Mouse (Mus musculus): ENCODE results near the gene Car5b. TPM values are rescaled to one million over a fixed set of nuclear protein-coding genes. Genes with fewer than 3 reads are reported as not detected.

Gene Car5b
- total and polyA plus RNA-seq, 3 experiments, result 0.23 to 0.33 TPM; not detected in 1

GRCm38 (mm10) chrX:163996754-163997153 is 31.0 kb downstream of the Car5b start:
- ATAC-seq (ENCODE audit: extremely low read depth, insufficient number of reproducible peaks, low FRiP score, poor library complexity, severe bottlenecking), result no peak
- H3K27me3 ChIP-seq (ENCODE audit: insufficient read depth, low read length), result no peaks in the 10 kb centered on the region; the same call in 1 of the 2 replicates
- TF ChIP-seq TAL1 (conservative IDR thresholded peaks at IDR 0.05; ENCODE audit: low read depth, low read length) (no peak), GATA1 (IDR thresholded peaks at IDR 0.05; ENCODE audit: borderline replicate concordance, low read length) (no peak)

GRCm38 (mm10) chrX:163987718-163988374 is 40.0 kb downstream of the Car5b start:
- no peaks in the 10 kb centered on the region for H3K9me3 ChIP-seq (replicated peaks)
- no peaks in the 10 kb centered on the region for H3K27me3 ChIP-seq (ENCODE audit: insufficient read depth, low read length)
- TF ChIP-seq GATA2 (IDR thresholded peaks at IDR 0.05; ENCODE audit: borderline replicate concordance, low read depth, low read length), result no peak
- TF ChIP-seq CTCF (IDR thresholded peaks at IDR 0.05; ENCODE audit: low read depth, low read length), result no peak
- TF ChIP-seq GATA1 (IDR thresholded peaks at IDR 0.05; ENCODE audit: borderline replicate concordance, low read length), result no peak
- TF ChIP-seq TAL1 (conservative IDR thresholded peaks at IDR 0.05; ENCODE audit: low read depth, low read length), result no peak
- H3K4me3 ChIP-seq (ENCODE audit: low read depth, low read length), result no peak overlapping the region
- no peaks in the 10 kb centered on the region for H3K36me3 ChIP-seq (replicated peaks)
- DNase-seq (ENCODE audit: low spot score) (no peak), ATAC-seq (ENCODE audit: extremely low read depth, insufficient number of reproducible peaks, low FRiP score, poor library complexity, severe bottlenecking) (no peak)
- H3K4me1 ChIP-seq (ENCODE audit: insufficient read depth, low read depth, low read length), result no peaks in the 10 kb centered on the region

More at GRCm38 (mm10) chrX:163996754-163997153, 31.0 kb downstream of the Car5b start:
- H3K4me3 ChIP-seq (ENCODE audit: low read depth, low read length), result no peak overlapping the region
- H3K9me3 ChIP-seq (replicated peaks), result no peaks in the 10 kb centered on the region
- H3K4me1 ChIP-seq (ENCODE audit: insufficient read depth, low read depth, low read length), result no peaks in the 10 kb centered on the region
- DNase-seq (ENCODE audit: low spot score), result no peak
- H3K36me3 ChIP-seq (replicated peaks), result no peaks in the 10 kb centered on the region

DNA sequence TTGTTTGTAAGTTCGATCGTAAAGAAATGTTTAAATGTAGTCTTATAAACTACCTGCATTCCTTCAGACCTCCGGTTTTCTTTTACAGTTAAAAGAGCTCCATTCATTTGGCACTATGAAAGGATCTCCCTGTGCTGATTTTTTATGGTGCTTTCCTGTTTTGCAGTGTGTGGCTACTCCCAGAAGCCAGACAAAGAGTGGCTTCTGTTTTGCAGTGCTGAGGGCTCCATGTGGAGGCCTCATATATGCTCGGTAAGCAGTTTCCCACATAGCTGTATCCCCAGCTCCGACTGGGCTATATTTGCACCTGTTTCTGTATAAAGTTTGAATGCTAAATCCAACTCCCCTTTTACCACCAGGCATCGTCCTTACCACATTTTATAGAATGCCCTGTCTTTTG is 45.7 kb downstream of the Car5b start:
- ATAC-seq (ENCODE audit: extremely low read depth, insufficient number of reproducible peaks, low FRiP score, poor library complexity, severe bottlenecking), result no peak
- TF ChIP-seq TAL1 (conservative IDR thresholded peaks at IDR 0.05; ENCODE audit: low read depth, low read length), result no peak
- no peak for TF ChIP-seq CTCF (IDR thresholded peaks at IDR 0.05; ENCODE audit: low read depth, low read length)
- TF ChIP-seq GATA1 (IDR thresholded peaks at IDR 0.05; ENCODE audit: borderline replicate concordance, low read length), result no peak
- no peak for TF ChIP-seq GATA2 (IDR thresholded peaks at IDR 0.05; ENCODE audit: borderline replicate concordance, low read depth, low read length)
- no peak for TF ChIP-seq POLR2AphosphoS5 (IDR thresholded peaks at IDR 0.05; ENCODE audit: insufficient replicate concordance, low read depth, low read length)
- H3K4me3 ChIP-seq (ENCODE audit: low read depth, low read length), result no peak overlapping the region

DNA sequence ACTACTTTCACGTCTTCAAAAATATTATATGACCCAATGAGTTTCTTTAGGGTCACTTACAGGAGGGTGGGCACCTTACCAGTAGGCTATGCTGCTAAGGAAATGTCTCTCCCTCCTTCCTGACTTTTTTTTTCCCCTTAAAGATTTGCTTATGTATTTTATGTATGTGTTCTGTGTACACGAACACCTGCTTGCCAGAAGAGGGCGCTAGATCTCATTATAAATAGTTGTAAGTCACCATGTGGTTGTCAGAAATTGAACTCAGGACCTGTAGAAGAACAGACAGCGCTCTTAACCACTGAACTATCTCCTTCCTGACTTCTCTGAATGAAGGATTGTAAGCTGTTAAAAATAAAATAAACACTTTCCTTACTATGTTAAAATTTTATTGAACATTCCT is 46.3 kb downstream of the Car5b start:
- no peaks in the 10 kb centered on the region for H3K27me3 ChIP-seq (ENCODE audit: insufficient read depth, low read length)
- no peaks in the 10 kb centered on the region for H3K4me1 ChIP-seq (ENCODE audit: insufficient read depth, low read depth, low read length)
- no peaks in the 10 kb centered on the region for H3K9me3 ChIP-seq (replicated peaks)
- ATAC-seq (ENCODE audit: extremely low read depth, insufficient number of reproducible peaks, low FRiP score, poor library complexity, severe bottlenecking), result no peak
- no peaks in the 10 kb centered on the region for H3K36me3 ChIP-seq (replicated peaks)
- TF ChIP-seq POLR2AphosphoS5 (IDR thresholded peaks at IDR 0.05; ENCODE audit: insufficient replicate concordance, low read depth, low read length), result no peak
- no peak for TF ChIP-seq GATA1 (IDR thresholded peaks at IDR 0.05; ENCODE audit: borderline replicate concordance, low read length)
- TF ChIP-seq GATA2 (IDR thresholded peaks at IDR 0.05; ENCODE audit: borderline replicate concordance, low read depth, low read length), result no peak
- TF ChIP-seq CTCF (IDR thresholded peaks at IDR 0.05; ENCODE audit: low read depth, low read length), result no peak
- TF ChIP-seq TAL1 (conservative IDR thresholded peaks at IDR 0.05; ENCODE audit: low read depth, low read length), result no peak
- DNase-seq (ENCODE audit: low spot score), result no peak
- H3K4me3 ChIP-seq (ENCODE audit: low read depth, low read length), result no peak overlapping the region

More for the DNA sequence above, 45.7 kb downstream of the Car5b start:
- DNase-seq (ENCODE audit: low spot score), result no peak
- Histone ChIP-seq H3K27me3 (ENCODE audit: insufficient read depth, low read length) (no peaks in the 10 kb centered on the region), H3K9me3 (replicated peaks) (no peaks in the 10 kb centered on the region), H3K36me3 (replicated peaks) (no peaks in the 10 kb centered on the region), H3K4me1 (ENCODE audit: insufficient read depth, low read depth, low read length) (no peaks in the 10 kb centered on the region)

DNA sequence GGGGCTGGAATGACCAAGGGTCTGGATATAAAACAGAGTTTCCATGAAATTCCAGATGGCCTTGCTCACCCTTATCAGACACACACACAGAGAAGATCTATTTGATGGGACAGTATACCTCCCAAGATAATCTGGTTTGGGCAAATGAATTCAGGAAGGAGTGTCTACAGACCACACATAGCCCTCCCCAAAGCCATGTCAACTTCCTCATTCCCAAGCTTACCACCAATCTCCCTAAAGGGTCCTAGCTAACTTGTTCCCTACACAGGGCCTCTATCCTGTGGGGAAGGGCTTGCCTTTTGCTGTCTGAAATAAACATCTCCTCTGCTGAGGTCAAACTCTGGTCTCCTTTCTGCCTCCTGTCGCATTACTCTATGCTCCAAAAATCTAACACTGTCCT is 46.7 kb downstream of the Car5b start:
- Histone ChIP-seq H3K36me3 (replicated peaks) (no peaks in the 10 kb centered on the region), H3K9me3 (replicated peaks) (no peaks in the 10 kb centered on the region), H3K27me3 (ENCODE audit: insufficient read depth, low read length) (no peaks in the 10 kb centered on the region), H3K4me1 (ENCODE audit: insufficient read depth, low read depth, low read length) (no peaks in the 10 kb centered on the region), H3K4me3 (ENCODE audit: low read depth, low read length) (no peak overlapping the region)
- no peak for DNase-seq (ENCODE audit: low spot score)
- no peak for ATAC-seq (ENCODE audit: extremely low read depth, insufficient number of reproducible peaks, low FRiP score, poor library complexity, severe bottlenecking)
- TF ChIP-seq GATA1 (IDR thresholded peaks at IDR 0.05; ENCODE audit: borderline replicate concordance, low read length), result no peak
- TF ChIP-seq CTCF (IDR thresholded peaks at IDR 0.05; ENCODE audit: low read depth, low read length), result no peak
- no peak for TF ChIP-seq POLR2AphosphoS5 (IDR thresholded peaks at IDR 0.05; ENCODE audit: insufficient replicate concordance, low read depth, low read length)
- no peak for TF ChIP-seq GATA2 (IDR thresholded peaks at IDR 0.05; ENCODE audit: borderline replicate concordance, low read depth, low read length)
- TF ChIP-seq TAL1 (conservative IDR thresholded peaks at IDR 0.05; ENCODE audit: low read depth, low read length), result no peak

GRCm38 (mm10) chrX:163958467-163958875 is 69.3 kb downstream of the Car5b start, which contains the start of gene Zrsr2:
Gene Zrsr2 (minus strand): TSS chrX:163958661.
- TF ChIP-seq GATA1 (IDR thresholded peaks at IDR 0.05; ENCODE audit: borderline replicate concordance, low read length) (no peak), CTCF (IDR thresholded peaks at IDR 0.05; ENCODE audit: low read depth, low read length) (no peak), TAL1 (conservative IDR thresholded peaks at IDR 0.05; ENCODE audit: low read depth, low read length) (no peak), POLR2AphosphoS5 (IDR thresholded peaks at IDR 0.05; ENCODE audit: insufficient replicate concordance, low read depth, low read length) (no peak), GATA2 (IDR thresholded peaks at IDR 0.05; ENCODE audit: borderline replicate concordance, low read depth, low read length) (no peak)
- H3K9me3 ChIP-seq (replicated peaks), result no peaks in the 10 kb centered on the region
- peaks cover 7% of the 10 kb centered on the region for H3K4me1 ChIP-seq (ENCODE audit: insufficient read depth, low read depth, low read length)
- H3K27me3 ChIP-seq (ENCODE audit: insufficient read depth, low read length), result no peaks in the 10 kb centered on the region
- peak within 1 kb of the TSS; percentile 81 for H3K4me3 ChIP-seq (ENCODE audit: low read depth, low read length)
- peak; percentile 83 for ATAC-seq (ENCODE audit: extremely low read depth, insufficient number of reproducible peaks, low FRiP score, poor library complexity, severe bottlenecking)
- DNase-seq (ENCODE audit: low spot score), result peak; percentile 79
- H3K36me3 ChIP-seq (replicated peaks), result peaks cover 42% of the 10 kb centered on the region
